Mouse (Mus musculus) urinary bladder, postnatal 36 days (tissue): ENCODE results near the gene Zfp750.

Experiments
- DNase-seq, 2 experiments: peaks; one replicate each; pipeline ENCODE4 v3.0.0; 2022; ENCODE audit warnings: low spot score in 2 of 2, mixed read lengths in 1 of 2

Gene Zfp750

GRCm38 (mm10) chr11:121542471-121542870 lies 23.3 kb upstream of the Zfp750 start:
- no peak for DNase-seq

DNA sequence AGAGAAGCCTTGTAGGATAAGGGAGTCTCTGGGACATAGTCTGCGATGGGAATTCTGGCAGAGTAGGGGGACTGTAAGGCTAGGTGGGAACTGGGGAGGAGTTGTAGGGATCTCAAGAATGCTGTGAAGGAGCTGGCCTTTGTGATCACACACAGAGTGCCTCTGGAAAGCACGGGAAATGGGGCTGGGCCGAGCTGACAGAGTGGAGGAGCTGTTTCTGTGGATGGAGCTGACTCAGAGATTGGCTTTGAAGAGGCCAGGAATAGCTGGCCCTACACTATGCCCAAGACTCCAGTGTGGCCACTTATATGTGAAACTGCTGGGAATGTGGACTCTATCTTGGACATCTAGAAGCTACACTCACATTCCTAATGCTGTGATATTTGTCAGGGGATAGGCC lies 17.4 kb upstream of the Zfp750 start:
- no peak for DNase-seq

DNA sequence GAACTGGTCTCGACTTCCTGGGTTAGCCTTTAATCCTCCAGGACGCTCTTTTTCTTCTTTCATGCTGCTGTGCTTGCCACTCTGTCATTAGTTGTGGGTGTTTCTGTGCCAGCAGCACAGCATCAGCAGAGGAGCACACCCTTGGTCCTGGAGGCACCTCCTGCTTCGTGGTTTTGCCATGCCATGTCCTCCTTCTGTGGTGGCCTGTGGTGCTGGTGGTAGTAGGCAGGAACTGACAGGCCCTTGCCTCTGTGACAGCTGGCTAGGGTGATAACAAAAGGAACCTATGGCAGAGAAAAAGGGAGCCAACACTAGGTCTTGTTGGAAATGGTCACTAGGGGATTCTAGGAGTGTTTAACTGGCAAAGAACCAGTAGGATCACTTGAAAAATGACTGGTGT lies 10.6 kb upstream of the Zfp750 start:
- no peak for DNase-seq

DNA sequence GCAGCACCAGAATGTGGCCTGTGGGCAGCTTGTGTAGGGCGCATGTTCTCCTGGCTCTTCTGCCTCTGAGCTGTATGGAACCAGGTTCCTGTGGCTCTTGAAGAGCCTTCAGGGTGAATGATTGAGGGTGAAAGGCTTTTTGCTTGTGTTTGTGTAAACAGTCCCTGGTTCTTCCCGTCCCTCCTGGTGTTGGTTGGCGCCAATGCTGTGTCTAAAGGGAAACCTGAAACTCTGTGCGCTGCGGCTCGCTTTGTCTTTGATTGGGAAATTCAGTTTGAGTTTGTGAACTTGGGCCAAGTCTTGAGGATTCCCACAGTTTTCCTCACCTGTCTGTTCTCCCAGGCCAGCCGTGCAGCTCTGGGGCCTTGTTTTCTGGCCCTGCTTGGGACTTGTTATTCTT lies 5.1 kb upstream of the Zfp750 start:
- DNase-seq = no peak

- DNase-seq = no peak
These were observed 3.1 kb upstream of the Zfp750 start for GRCm38 (mm10) chr11:121522156-121522762.

- no peak for DNase-seq
These were observed 1.6 kb upstream of the Zfp750 start for GRCm38 (mm10) chr11:121520761-121521160.

DNA sequence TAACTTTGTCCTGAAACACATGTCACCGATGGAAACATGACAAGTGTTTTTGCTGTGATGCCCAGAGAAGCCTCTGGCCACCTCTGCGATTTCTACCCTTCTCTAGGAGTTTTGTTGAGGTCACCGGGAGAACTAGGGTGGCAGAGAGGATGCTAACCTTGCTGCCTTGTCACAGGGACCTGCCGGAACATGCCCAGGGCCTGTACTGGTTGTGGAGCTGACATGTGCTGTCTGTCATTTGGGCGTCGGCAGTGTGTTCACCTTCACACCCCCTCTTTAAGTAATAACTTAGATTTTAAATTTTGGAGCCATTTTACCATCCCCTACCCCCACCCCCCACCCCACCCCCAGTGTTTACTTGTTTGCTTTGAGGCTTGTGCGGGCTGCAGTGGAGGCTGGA lies 570 bp upstream of the Zfp750 start:
- peak in 1 of 2 experiments; percentile 48 for DNase-seq

GRCm38 (mm10) chr11:121517687-121518465 lies 1.3 kb downstream of the Zfp750 start:
- peak in 1 of 2 experiments; percentile 36 for DNase-seq

GRCm38 (mm10) chr11:121516906-121517305 lies 2.2 kb downstream of the Zfp750 start:
- DNase-seq = no peak

DNA sequence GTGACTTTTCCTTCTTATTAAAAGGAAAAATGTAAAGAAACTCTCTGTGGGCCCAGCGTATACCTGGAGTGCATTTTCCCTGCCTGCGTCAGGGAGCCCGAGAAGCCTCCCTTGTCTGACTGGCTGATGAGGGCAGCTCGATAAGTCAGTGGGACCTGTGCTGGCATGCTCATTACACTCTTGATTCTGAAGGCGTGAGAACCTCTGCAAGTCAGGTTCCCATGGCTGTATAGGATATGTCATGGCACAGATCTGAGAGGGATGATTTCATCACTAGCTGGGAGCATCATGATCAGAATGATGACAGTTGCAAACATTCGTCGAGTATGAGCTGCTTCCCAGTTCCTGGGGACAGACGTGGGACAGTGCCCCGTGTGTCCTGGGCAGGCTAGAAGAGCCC lies 3.1 kb downstream of the Zfp750 start:
- peak; percentile 50 to 53 for DNase-seq

DNA sequence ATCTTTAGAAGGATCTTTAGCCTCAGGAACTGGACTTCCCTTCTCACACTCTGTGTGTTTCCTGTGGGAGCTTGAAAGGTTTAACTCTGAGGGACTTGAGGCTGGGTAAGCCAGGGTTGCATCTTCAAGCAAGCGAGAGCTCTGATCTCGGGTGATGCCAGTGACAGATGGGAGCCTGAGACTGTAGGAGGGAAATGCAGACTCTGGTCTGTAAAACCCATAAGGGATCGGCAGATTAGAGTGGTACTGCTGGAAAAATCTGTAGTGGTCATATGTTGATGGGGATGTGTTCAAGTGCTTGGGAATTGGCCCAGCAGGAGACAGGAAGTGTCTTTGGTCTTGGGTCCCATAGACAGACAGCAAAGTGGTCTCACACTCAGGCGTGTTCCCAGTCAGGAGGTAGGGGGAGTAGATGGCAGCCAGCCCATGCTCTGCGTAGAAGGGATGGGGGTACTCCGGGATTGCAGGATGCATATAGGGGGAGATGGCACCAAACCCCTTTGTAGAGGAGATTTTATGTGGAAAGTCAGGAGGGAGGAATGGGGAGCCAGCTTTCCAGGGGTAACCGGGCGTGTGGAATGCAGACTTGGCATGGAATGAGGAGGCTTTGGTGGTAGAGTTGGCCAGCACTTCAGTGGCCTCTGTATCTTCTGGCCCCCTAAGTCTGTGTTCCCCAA lies 6.1 kb downstream of the Zfp750 start:
- DNase-seq = no peak

DNA sequence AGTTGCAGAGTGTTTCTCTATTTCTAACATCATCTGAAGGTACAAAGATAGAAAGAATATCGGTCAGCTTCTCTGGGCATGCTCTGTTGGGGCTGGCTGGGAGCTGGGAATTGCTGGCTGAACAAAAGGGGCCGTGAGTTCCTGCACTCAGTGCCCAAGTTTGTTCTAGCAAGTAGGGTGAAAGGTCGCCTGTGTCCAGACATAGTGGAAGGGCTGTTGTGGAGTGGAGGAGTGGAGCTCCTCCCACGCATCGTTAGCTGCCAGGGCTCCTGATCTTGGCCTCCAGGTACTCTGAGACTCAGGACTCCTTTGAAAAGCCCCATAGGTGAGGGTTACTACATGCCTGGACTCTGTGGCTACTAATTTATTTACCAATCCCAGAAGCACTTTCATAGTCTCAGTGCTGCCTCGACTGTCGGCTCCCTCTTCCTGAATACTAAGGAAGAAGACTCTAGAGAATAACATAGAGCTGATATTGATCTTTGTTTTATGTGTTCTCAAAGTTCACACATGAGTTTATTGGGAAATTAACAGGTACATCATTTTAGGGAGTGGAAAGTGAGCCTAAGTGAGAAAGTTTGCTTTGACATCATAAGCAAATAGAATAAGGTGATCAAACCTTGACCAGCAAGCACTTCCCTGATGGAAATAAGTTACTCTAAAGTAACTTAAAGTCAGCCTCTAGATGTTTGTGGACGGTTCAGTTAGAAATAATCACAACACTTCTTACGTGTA lies 8.5 kb downstream of the Zfp750 start:
- DNase-seq = no peak

DNA sequence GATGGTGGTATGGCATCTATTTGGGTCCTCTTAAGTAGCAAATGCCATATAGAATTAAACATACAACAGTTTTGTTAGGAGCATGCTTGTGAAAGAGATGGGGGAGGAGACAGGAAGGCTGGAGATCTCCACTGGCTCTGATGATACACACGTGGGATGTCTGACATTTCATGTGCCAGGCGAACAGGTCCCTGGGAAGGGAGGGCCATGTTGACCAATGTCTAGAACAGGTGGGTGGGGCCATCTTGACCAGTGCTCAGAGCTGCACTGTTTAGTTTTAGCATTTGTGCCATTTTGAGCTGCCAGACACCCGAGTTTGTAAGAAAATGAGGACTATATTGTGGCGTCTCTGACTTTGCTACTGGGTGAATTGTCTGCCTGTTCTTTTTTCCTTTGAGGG lies 10.7 kb downstream of the Zfp750 start:
- DNase-seq = no peak

GRCm38 (mm10) chr11:121502000-121502860 lies 16.9 kb downstream of the Zfp750 start:
- DNase-seq = no peak

DNA sequence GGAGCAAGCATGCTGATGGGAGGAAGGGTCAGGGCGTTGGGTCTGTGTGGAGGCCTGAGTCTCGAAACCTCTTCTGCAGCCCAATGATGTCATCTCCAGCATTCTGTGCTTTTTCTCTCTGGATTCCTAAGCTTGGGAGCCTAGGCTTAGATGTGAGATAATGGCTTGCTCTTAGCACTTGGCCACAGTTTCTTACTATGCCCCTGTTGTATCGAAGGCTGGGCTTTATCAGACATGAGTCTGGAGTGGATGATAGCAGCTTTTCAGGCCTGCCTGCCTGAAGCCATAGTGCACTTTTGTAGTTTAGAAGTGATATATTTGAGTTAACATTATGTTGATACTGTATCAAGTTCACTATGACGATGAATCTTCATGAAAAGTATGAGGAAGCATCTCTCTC lies 17.6 kb downstream of the Zfp750 start:
- no peak for DNase-seq

- no peak for DNase-seq
These were observed 18.5 kb downstream of the Zfp750 start for GRCm38 (mm10) chr11:121500595-121500994.

- DNase-seq = no peak
These were observed 28.5 kb downstream of the Zfp750 start for GRCm38 (mm10) chr11:121490651-121491050.

GRCm38 (mm10) chr11:121485882-121486281 lies 33.3 kb downstream of the Zfp750 start:
- no peak for DNase-seq

GRCm38 (mm10) chr11:121481129-121481528 lies 38.0 kb downstream of the Zfp750 start:
- no peak for DNase-seq

DNA sequence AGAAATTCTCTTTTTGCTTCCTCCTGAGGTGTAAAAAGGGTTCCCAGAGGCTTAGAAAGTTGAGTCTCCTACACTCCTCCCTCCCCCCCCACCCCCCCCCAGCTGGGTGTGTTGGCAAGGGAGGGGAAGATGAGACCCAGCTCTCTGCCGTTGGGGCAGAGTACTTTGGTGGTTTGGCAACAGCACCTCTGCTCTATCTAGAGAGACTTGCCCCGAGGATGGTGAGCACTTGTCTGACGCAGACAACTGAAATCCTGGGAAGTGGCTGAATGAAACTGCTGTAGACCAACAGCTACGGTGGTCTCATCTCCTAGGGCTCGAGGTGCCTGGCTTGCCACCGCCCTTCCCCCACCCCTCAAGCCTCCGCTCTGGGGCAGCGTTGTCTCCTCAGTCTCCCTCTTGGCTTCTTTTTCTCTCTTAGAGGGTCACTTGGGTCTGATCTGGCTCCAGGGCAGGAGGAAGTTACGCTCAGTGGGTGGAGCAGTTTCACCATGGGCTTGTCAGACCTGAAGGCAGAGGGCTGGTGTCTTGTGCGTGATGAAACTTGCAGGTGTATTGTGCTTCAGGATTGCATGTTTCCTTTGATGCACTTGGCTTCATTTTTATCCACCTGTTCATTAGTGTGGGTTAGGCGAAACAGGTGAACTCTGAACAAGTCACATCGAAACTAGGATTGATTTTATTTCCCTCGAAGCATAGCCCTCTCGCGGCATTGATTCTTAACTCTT lies 39.5 kb downstream of the Zfp750 start:
- peak in 1 of 2 experiments; percentile 16 for DNase-seq
